Mouse (Mus musculus): ENCODE data around the gene Btg3.

DNA sequence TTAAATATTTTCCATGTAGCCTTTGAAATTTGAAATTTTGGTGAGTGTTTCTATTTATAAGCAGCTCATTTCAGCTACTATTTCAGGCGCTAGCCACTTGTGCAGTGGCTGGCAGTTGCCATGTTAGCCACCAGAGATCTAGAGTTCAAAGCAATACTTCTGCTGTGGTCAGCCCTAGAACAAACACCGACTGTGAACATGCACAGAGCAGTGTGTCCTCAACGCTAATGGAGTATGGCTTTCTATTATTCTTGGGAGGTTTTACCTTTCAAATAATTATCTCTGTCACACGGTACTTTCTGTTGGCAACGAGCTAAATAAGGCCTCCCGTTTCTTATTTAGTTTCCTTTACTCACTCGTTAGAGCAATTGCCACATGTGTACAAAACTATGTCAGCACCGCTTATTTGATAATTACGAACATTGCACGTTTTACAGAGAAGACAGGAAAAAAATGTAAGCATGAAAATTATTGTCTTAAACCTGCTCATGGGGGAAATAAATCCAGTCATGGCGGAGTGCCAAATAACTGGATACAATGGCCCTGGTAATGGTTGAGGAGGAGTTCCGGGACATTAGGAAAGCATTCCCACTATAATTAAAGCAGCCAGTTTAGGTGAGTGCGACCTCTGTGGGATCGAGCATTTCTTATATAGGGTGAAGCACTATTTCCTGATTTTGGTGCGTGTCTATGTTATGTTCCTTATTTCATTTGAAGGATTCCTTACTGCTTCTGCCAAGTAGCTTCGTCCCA is 63.7 kb downstream of the Btg3 start:
- TF ChIP-seq CTCF (IDR thresholded peaks at IDR 0.05; ENCODE audit: low read depth) (no peak), EP300 (IDR thresholded peaks at IDR 0.05; ENCODE audit: low read depth) (no peak)

Data from heart, postnatal 0 days (tissue).